Comparison of ENCODE assay signal across 12 mouse cellular contexts in genomic region chr5:113844106-113844505, GRCm38 (mm10). TPM values are rescaled to one million over a fixed set of nuclear protein-coding genes. Genes with fewer than 3 reads are reported as not detected.
DNase-seq lines count a peak whose midpoint lies in the region; ATAC-seq lines count a peak whose summit lies in the region.
"Had no signal": no experiment of that assay in that cellular context is flagged by ENCODE, and none has a peak within 500 bp of the region (broad histone marks: within the 10 kb centered on the region; RNA-seq: fewer than 3 reads in every experiment).

No protein-coding gene starts in this region.

- H3K9me3 ChIP-seq in intestine, embryonic 15.5 days = no peaks in the 10 kb centered on the region
- no peaks in the 10 kb centered on the region for H3K9me3 ChIP-seq in stomach, embryonic 14.5 days (ENCODE audit: control insufficient read depth, low read depth, low read length)
- no peaks in the 10 kb centered on the region for H3K9me3 ChIP-seq in midbrain, embryonic 13.5 days
- H3K9me3 ChIP-seq: heart, embryonic 10.5 days; neural tube, embryonic 15.5 days had no signal

- DNase-seq in frontal cortex, postnatal 36 days (ENCODE audit: low spot score in 2 of 2) = peak; percentile 44 to 62
- DNase-seq in frontal cortex, postnatal 14 days (ENCODE audit: low spot score in 2 of 2) = no peak
- DNase-seq in ovary, adult 18-20 months (ENCODE audit: low spot score) = peak; percentile 65
- DNase-seq in ovary, postnatal 10 days (ENCODE audit: low spot score) = no peak
- no peak for DNase-seq in retina, embryonic 14.5 days (ENCODE audit: low spot score)

- H3K4me1 ChIP-seq in intestine, embryonic 15.5 days (replicated peaks) = 0 out of 2 replicates have a peak, but pooled peaks cover 2% of the 10 kb centered on the region
- H3K4me1 ChIP-seq in stomach, embryonic 14.5 days (ENCODE audit: control insufficient read depth, insufficient read depth, low read length) = peaks cover 5% of the 10 kb centered on the region
- H3K4me1 ChIP-seq in midbrain, embryonic 13.5 days (replicated peaks) = no peaks in the 10 kb centered on the region
- H3K4me1 ChIP-seq: neural tube, embryonic 15.5 days had no signal

- 67% methylated on average over 15 of the region's 15 CpGs for WGBS in intestine, embryonic 15.5 days
- 59% methylated on average over 15 of the region's 15 CpGs for WGBS in stomach, embryonic 14.5 days
- WGBS in midbrain, embryonic 13.5 days = 88% methylated on average over 15 of the region's 15 CpGs

- H3K36me3 ChIP-seq in intestine, embryonic 15.5 days = peaks cover 54% of the 10 kb centered on the region
- H3K36me3 ChIP-seq in stomach, embryonic 14.5 days (ENCODE audit: control insufficient read depth, insufficient read depth, low read length) = peaks cover 40% of the 10 kb centered on the region
- H3K36me3 ChIP-seq in midbrain, embryonic 13.5 days = peaks cover 91% of the 10 kb centered on the region

- H3K4me2 ChIP-seq in intestine, embryonic 15.5 days (replicated peaks) = no peak overlapping the region
- no peak overlapping the region for H3K4me2 ChIP-seq in stomach, embryonic 14.5 days (replicated peaks; ENCODE audit: low read depth, low read length)
- no peak overlapping the region for H3K4me2 ChIP-seq in midbrain, embryonic 13.5 days (replicated peaks)
- H3K4me2 ChIP-seq: liver, embryonic 11.5 days; midbrain, embryonic 11.5 days; neural tube, embryonic 15.5 days had no signal

- H3K9ac ChIP-seq in intestine, embryonic 15.5 days = no peak overlapping the region
- H3K9ac ChIP-seq in stomach, embryonic 14.5 days (replicated peaks; ENCODE audit: low read depth, low read length) = no peak overlapping the region
- no peak overlapping the region for H3K9ac ChIP-seq in midbrain, embryonic 13.5 days (replicated peaks)
- H3K9ac ChIP-seq: neural tube, embryonic 15.5 days had no signal

- peak overlapping the region; percentile 33; the same call in 1 of the 2 replicates for H3K27ac ChIP-seq in intestine, embryonic 15.5 days
- peak overlapping the region; percentile 66; the same call in 1 of the 2 replicates for H3K27ac ChIP-seq in stomach, embryonic 14.5 days (ENCODE audit: low read length)
- no peak overlapping the region for H3K27ac ChIP-seq in midbrain, embryonic 13.5 days
- H3K27ac ChIP-seq: neural tube, embryonic 15.5 days had no signal

- no peak overlapping the region for H3K4me3 ChIP-seq in intestine, embryonic 15.5 days (replicated peaks)
- no peak overlapping the region for H3K4me3 ChIP-seq in stomach, embryonic 14.5 days (ENCODE audit: low read depth, low read length)
- no peak overlapping the region for H3K4me3 ChIP-seq in midbrain, embryonic 13.5 days (replicated peaks)
- H3K4me3 ChIP-seq: heart, embryonic 10.5 days; neural tube, embryonic 15.5 days had no signal

- no peaks in the 10 kb centered on the region for H3K27me3 ChIP-seq in intestine, embryonic 15.5 days (replicated peaks)
- H3K27me3 ChIP-seq in stomach, embryonic 14.5 days (ENCODE audit: control insufficient read depth, insufficient read depth, low read length) = no peaks in the 10 kb centered on the region
- no peaks in the 10 kb centered on the region for H3K27me3 ChIP-seq in midbrain, embryonic 13.5 days
- H3K27me3 ChIP-seq: neural tube, embryonic 15.5 days had no signal

- ATAC-seq in intestine, embryonic 15.5 days = no peak
- no peak for ATAC-seq in stomach, embryonic 14.5 days (ENCODE audit: insufficient number of reproducible peaks, insufficient read depth, low FRiP score, low read depth)
- no peak for ATAC-seq in midbrain, embryonic 13.5 days

RNA-seq across cellular contexts. Expression of gene Selplg, which starts 11.7 kb away (rescaled TPM):
- 3.4 and 4.4 TPM in 2 replicates for polyA plus RNA-seq in intestine, embryonic 15.5 days (2015; fragmentation: Nextera tagmentation; extraction: Ambion mirVana)
- polyA plus RNA-seq in stomach, embryonic 14.5 days (2014; fragmentation: Nextera tagmentation; extraction: Ambion mirVana) = 2.9 and 4.5 TPM in 2 replicates
- polyA plus RNA-seq in midbrain, embryonic 13.5 days (2015; fragmentation: Nextera tagmentation; extraction: Ambion mirVana) = 0.98 and 1.2 TPM in 2 replicates

RNA-seq across cellular contexts. Expression of gene Tmem119, which starts 43.8 kb away (rescaled TPM):
- polyA plus RNA-seq in intestine, embryonic 15.5 days (2015; fragmentation: Nextera tagmentation; extraction: Ambion mirVana) = 57.5 and 61.9 TPM in 2 replicates
- 46.1 and 49.0 TPM in 2 replicates for polyA plus RNA-seq in stomach, embryonic 14.5 days (2014; fragmentation: Nextera tagmentation; extraction: Ambion mirVana)
- 4.3 and 5.6 TPM in 2 replicates for polyA plus RNA-seq in midbrain, embryonic 13.5 days (2015; fragmentation: Nextera tagmentation; extraction: Ambion mirVana)

Comparison
In these comparisons a context has a peak if more than half of its experiments do, and no peak if none do; other contexts are left out.
1. DNase-seq: peak in frontal cortex, postnatal 36 days (2 of 2) and ovary, adult 18-20 months (single experiment); none in frontal cortex, postnatal 14 days (0 of 2), ovary, postnatal 10 days (single experiment) and retina, embryonic 14.5 days (single experiment).